Mouse (Mus musculus): ENCODE measurements around the gene Odf3l2.

DNA sequence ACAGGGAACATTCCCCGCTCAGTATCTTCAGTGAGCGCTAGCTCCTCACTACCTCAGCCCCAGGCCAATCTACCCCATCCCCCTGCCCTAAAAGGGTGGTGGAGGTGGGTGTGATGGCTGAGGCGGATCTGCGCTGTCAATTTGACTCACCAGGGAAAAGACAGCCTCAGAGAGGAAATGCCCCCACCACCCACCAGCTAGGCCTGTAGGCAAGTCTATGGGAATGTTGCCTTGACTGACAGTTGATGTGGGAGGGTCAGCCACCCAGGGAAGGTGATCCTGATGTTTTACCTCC lies 47.7 kb downstream of the Odf3l2 start:
- TF ChIP-seq EP300 (IDR thresholded peaks at IDR 0.05), result no peak
- TF ChIP-seq CTCF (IDR thresholded peaks at IDR 0.05), result no peak

All from lung, postnatal 0 days (tissue).